Mouse (Mus musculus) liver, embryonic 14.5 days (tissue): ENCODE measurements around the gene Bco1.

ENCODE experiments used
- CTCF ChIP-seq: IDR thresholded peaks from 2 replicates; pipeline ENCODE4 v1.5.1; 2016; ENCODE audit warnings: antibody characterized with exemption, low read depth, control low read depth
- EP300 ChIP-seq: IDR thresholded peaks from 2 replicates; pipeline ENCODE4 v1.6.1; 2016; ENCODE audit warnings: antibody characterized with exemption, low read depth

DNA sequence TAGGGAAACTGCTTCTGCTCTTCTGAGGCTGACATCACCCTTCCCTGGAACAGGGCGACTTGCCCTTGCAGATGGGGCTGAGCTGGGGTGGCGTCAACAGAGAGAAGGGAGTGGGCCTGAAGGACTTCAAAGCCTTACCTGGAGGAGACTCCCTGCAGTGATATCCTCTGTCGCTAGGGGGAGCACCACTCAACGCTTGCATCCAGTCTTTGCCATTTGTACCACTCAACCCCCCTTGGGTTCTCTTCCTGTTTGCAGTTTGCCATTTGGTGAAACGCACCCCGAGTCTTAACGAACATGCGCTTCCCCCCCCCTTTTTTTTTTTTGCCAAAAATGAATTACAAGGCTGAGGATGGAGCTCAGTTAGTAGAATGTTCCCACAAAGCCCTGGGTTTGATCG is 11.9 kb downstream of the Bco1 start:
- TF ChIP-seq CTCF (peak; percentile 93), EP300 (no peak)
